Mouse (Mus musculus): ENCODE data around the gene Aatf. TPM values are rescaled to one million over a fixed set of nuclear protein-coding genes. Genes with fewer than 3 reads are reported as not detected.

Aatf gene
- 56.9 and 58.5 TPM in 2 replicates for polyA plus RNA-seq (2015; fragmentation: Nextera tagmentation; extraction: Ambion mirVana)

DNA sequence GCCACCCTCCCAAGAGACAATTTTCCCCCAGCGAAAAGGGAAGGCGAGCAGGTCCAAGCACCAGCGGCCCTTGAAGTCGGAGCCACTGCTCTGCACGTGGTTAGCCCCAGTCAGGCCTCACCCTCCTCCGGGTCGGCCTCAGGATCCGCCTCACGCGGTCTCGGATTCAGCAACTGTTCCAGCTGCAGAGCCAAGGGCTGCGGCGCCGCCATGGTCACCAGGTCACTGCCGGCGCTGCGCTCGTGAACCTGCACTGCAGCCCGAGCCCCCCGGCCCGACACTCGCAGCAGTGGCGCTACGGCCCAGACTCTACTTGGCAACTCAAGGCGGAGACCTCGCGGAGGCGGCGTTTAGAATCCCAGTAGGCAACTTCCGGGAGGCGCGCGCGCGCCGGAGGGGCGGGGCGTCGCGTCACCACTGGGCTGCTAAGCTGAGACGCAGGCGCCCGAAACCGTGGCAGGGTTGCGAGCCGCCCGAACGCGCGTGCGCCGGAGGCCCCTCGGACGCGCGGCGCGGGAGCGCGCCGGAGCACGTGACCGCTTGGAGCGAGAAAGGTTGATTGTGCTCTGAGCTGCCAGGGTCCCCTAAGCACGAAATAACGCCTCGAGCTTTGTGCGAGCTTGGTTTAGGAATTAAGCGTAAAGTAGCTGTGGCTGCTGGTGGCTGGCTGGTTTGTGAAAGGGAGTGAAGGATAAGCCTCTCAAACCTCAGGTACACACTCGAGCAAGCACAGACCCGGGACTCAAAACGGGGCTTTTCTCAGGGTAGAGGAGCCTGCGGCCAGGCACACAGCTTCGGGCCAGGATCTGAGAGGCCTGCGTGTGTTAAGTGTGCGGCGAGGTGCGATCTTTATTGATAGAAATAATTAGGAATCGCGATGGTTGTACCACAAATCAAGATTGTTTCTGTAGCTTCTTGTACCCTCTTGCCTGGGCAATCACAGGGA is at the start of gene Aatf:
Gene Aatf, minus strand, starts transcription at position 352 of the 946 bp plus-strand sequence.
- WGBS = 0% methylated on average over 80 of the region's 80 CpGs

DNA sequence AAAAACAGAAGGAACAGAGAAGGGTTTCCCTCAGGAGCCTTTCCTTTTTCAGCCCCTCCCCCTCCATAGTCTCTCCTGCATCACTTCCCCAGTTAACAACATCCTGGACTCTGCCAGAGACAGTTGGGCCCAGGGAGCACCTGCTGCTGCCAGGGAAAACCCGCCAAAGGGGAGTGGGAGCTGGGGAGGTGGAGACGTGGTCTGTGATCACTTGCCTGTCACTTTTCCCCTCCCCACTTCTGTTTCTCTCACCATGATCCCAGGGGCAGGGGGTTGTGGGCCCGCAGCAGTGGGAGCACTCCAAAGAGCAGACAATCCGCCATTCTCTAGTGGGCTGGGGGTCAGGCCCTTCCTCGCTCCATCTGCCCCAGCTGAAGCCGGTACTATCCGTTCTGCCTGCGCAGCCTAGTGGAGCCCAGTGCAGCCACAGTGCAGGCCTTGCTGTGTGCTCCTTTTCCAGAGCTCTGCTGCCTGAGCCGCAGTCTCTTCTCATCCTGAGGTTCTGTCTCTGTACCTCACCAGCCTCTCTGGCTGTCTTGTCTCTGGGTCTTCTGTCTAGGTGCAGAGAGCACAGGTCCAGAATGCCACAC is 49.5 kb upstream of the Aatf start:
- no peak overlapping the region for H3K27ac ChIP-seq (ENCODE audit: low read length)
- H3K9me3 ChIP-seq (ENCODE audit: control insufficient read depth, low read length) = no peaks in the 10 kb centered on the region
- no peak overlapping the region for H3K4me2 ChIP-seq (ENCODE audit: low read length)
- 0 out of 2 replicates have a peak, but pooled peaks cover 4% of the 10 kb centered on the region for H3K27me3 ChIP-seq (replicated peaks; ENCODE audit: control insufficient read depth, insufficient read depth, low read length)
- WGBS = 17% methylated on average over 9 of the region's 9 CpGs
- peaks cover 11% of the 10 kb centered on the region for H3K4me1 ChIP-seq (replicated peaks; ENCODE audit: control insufficient read depth, insufficient read depth, low read length)
- no peak for ATAC-seq
- H3K4me3 ChIP-seq (replicated peaks; ENCODE audit: low read length) = no peak overlapping the region
- H3K36me3 ChIP-seq (ENCODE audit: control insufficient read depth, insufficient read depth) = no peaks in the 10 kb centered on the region
- H3K9ac ChIP-seq (replicated peaks; ENCODE audit: low read depth, low read length) = no peak overlapping the region

More for the DNA sequence above, at the start of gene Aatf:
- Histone ChIP-seq H3K4me2 (ENCODE audit: low read length) (peak within 1 kb of the TSS; percentile 80), H3K4me3 (replicated peaks; ENCODE audit: low read length) (peak within 1 kb of the TSS; percentile 61), H3K27me3 (replicated peaks; ENCODE audit: control insufficient read depth, insufficient read depth, low read length) (peaks cover 27% of the 10 kb centered on the region), H3K4me1 (replicated peaks; ENCODE audit: control insufficient read depth, insufficient read depth, low read length) (peaks cover 13% of the 10 kb centered on the region), H3K27ac (ENCODE audit: low read length) (peak within 1 kb of the TSS; percentile 74), H3K9me3 (ENCODE audit: control insufficient read depth, low read length) (no peaks in the 10 kb centered on the region), H3K36me3 (ENCODE audit: control insufficient read depth, insufficient read depth) (peaks cover 4% of the 10 kb centered on the region; the same call in 1 of the 2 replicates), H3K9ac (replicated peaks; ENCODE audit: low read depth, low read length) (peak within 1 kb of the TSS; percentile 68)
- peak; percentile 98 for ATAC-seq

DNA sequence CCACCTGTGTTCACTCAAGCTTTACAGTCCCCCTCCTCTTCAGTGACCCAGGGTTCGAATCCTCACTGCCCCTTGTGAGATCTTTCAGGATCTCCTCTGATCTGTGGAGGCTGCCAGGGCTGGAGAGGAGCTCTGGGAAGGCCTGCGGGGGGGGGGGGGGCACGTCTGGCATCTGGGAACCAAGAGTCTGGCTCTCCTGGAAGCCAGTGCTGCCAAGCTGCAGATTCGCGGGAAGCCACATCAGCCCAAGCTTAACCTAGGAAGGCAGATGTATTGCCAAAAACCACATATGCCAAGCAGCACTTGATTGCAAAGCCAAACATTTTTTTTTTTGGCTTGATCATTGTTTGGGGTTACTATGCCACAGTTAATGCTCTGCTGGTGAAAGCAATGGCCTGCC is 48.2 kb upstream of the Aatf start:
- Histone ChIP-seq H3K9ac (replicated peaks; ENCODE audit: low read depth, low read length) (no peak overlapping the region), H3K27me3 (replicated peaks; ENCODE audit: control insufficient read depth, insufficient read depth, low read length) (0 out of 2 replicates have a peak, but pooled peaks cover 8% of the 10 kb centered on the region), H3K4me1 (replicated peaks; ENCODE audit: control insufficient read depth, insufficient read depth, low read length) (peaks cover 11% of the 10 kb centered on the region), H3K9me3 (ENCODE audit: control insufficient read depth, low read length) (no peaks in the 10 kb centered on the region), H3K4me2 (ENCODE audit: low read length) (no peak overlapping the region), H3K27ac (ENCODE audit: low read length) (no peak overlapping the region), H3K36me3 (ENCODE audit: control insufficient read depth, insufficient read depth) (no peaks in the 10 kb centered on the region), H3K4me3 (replicated peaks; ENCODE audit: low read length) (no peak overlapping the region)
- peak; percentile 50; the same call in 1 of the 2 replicates for ATAC-seq
- WGBS = 68% methylated on average over 4 of the region's 5 CpGs

DNA sequence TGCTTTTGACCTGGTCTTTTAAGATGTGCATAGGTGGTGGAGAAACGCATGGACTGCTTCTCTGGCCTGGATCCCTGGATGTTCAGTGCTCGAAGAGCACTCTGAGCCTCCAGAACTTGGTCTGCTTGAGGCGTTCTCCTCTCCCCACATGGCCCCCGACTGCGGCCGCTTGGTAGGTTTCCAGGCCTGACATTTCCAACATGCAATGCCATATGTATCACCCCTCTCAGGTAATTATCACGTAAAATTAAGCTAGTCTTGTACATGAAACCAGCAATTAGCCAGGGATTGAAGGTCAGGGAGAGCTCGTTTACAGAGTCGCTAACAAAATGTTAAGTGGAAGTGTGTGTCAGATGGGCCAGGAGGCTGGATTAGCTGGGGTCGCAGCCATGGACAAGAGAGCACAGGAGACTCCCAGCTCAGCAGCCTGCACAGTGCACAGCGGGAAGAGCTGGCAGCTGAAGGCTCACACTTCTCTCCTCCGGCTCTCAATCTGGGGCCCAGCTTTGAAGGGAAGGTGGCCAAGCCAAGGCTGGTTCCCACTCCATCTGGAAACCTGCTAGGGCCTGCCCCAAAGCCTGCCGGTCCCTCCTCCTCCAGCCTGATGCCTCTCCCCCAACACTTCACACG is 40.6 kb upstream of the Aatf start:
- Histone ChIP-seq H3K9me3 (ENCODE audit: control insufficient read depth, low read length) (no peaks in the 10 kb centered on the region), H3K9ac (replicated peaks; ENCODE audit: low read depth, low read length) (no peak overlapping the region), H3K4me1 (replicated peaks; ENCODE audit: control insufficient read depth, insufficient read depth, low read length) (peaks cover 2% of the 10 kb centered on the region; the same call in 1 of the 2 replicates), H3K27me3 (replicated peaks; ENCODE audit: control insufficient read depth, insufficient read depth, low read length) (peaks cover 31% of the 10 kb centered on the region), H3K4me2 (ENCODE audit: low read length) (no peak overlapping the region), H3K4me3 (replicated peaks; ENCODE audit: low read length) (no peak overlapping the region), H3K27ac (ENCODE audit: low read length) (no peak overlapping the region), H3K36me3 (ENCODE audit: control insufficient read depth, insufficient read depth) (no peaks in the 10 kb centered on the region)
- peak; percentile 80 for ATAC-seq
- 52% methylated on average over 14 of the region's 14 CpGs for WGBS

DNA sequence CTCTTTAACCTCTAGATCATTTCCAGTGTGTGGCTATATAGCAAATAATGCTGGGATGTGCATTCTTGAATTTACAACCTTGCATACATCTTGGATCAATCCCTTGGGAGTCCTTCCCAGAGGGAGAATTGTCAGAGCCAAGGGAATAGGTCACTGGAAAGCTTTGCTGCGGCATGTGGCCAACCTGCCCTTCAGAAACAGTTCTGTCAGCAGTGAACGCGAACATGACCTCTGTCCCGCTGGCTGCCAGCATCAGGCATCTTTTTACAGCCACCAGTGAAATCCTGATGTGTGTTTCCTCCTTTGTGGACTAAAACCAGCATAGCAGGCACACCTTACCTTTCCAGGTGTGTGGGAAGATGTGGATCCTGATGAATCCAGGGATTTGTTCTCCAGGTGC is 38.0 kb upstream of the Aatf start:
- Histone ChIP-seq H3K27ac (ENCODE audit: low read length) (no peak overlapping the region), H3K4me1 (replicated peaks; ENCODE audit: control insufficient read depth, insufficient read depth, low read length) (peaks cover 2% of the 10 kb centered on the region; the same call in 1 of the 2 replicates), H3K4me2 (ENCODE audit: low read length) (no peak overlapping the region), H3K9me3 (ENCODE audit: control insufficient read depth, low read length) (no peaks in the 10 kb centered on the region), H3K36me3 (ENCODE audit: control insufficient read depth, insufficient read depth) (no peaks in the 10 kb centered on the region), H3K27me3 (replicated peaks; ENCODE audit: control insufficient read depth, insufficient read depth, low read length) (peaks cover 38% of the 10 kb centered on the region), H3K9ac (replicated peaks; ENCODE audit: low read depth, low read length) (no peak overlapping the region), H3K4me3 (replicated peaks; ENCODE audit: low read length) (no peak overlapping the region)
- WGBS = 91% methylated on average over 4 of the region's 4 CpGs
- ATAC-seq = no peak

DNA sequence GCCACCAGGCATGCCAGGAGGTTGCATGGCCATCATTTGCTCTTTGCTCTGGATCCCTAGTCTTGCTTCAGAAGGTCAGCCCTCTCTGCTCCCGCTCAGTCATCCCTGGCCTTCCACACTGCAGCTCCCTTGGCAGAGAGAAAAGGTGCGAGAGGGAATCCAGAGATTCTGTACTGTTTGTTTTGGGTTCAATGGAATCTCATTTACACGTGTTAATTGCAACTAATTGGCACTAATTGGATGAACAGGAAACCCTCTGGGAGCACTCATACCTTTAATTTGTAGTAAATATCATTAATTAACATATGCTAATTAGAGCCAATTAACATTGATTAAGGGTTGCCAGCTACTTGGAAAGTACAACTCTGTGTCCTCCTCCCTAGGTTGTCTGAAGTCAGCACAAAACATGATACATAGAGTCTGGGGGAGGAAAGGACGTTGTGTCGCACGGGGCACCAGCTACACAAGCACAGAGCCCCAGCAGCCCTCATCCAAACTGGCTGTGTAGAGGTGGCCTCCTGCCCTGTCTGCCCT is 36.0 kb upstream of the Aatf start:
- WGBS = 14% methylated on average over 6 of the region's 6 CpGs
- Histone ChIP-seq H3K4me1 (replicated peaks; ENCODE audit: control insufficient read depth, insufficient read depth, low read length) (peaks cover 2% of the 10 kb centered on the region; the same call in 1 of the 2 replicates), H3K9me3 (ENCODE audit: control insufficient read depth, low read length) (no peaks in the 10 kb centered on the region), H3K27me3 (replicated peaks; ENCODE audit: control insufficient read depth, insufficient read depth, low read length) (peaks cover 47% of the 10 kb centered on the region), H3K4me2 (ENCODE audit: low read length) (no peak overlapping the region), H3K4me3 (replicated peaks; ENCODE audit: low read length) (no peak overlapping the region), H3K9ac (replicated peaks; ENCODE audit: low read depth, low read length) (no peak overlapping the region), H3K36me3 (ENCODE audit: control insufficient read depth, insufficient read depth) (no peaks in the 10 kb centered on the region), H3K27ac (ENCODE audit: low read length) (no peak overlapping the region)
- peak; percentile 61 for ATAC-seq

DNA sequence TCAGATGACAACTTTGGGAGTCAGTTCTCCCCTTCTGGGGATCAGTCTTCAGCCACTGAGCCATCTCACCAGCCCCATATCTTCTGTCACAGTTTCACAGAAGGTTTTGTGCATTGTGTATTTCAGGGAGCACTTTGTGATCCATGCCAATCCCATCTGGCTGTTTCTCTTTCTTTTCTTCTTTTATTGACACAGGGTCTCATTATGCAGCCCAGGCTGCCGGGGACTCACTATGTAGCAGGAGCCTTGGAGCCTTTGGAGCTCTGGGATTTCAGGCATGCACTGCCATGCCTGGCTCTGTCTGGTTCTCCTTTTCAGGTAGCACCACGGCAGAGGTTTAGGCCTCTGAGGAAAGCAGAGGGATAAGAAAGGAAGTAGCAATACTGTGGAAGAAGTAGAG is 35.0 kb upstream of the Aatf start:
- Histone ChIP-seq H3K27ac (ENCODE audit: low read length) (no peak overlapping the region), H3K4me2 (ENCODE audit: low read length) (no peak overlapping the region), H3K4me3 (replicated peaks; ENCODE audit: low read length) (no peak overlapping the region), H3K36me3 (ENCODE audit: control insufficient read depth, insufficient read depth) (no peaks in the 10 kb centered on the region), H3K4me1 (replicated peaks; ENCODE audit: control insufficient read depth, insufficient read depth, low read length) (peaks cover 2% of the 10 kb centered on the region; the same call in 1 of the 2 replicates), H3K9me3 (ENCODE audit: control insufficient read depth, low read length) (no peaks in the 10 kb centered on the region), H3K9ac (replicated peaks; ENCODE audit: low read depth, low read length) (no peak overlapping the region), H3K27me3 (replicated peaks; ENCODE audit: control insufficient read depth, insufficient read depth, low read length) (peaks cover 55% of the 10 kb centered on the region)
- peak; percentile 74 for ATAC-seq
- 19% methylated on average over 2 of the region's 2 CpGs for WGBS

DNA sequence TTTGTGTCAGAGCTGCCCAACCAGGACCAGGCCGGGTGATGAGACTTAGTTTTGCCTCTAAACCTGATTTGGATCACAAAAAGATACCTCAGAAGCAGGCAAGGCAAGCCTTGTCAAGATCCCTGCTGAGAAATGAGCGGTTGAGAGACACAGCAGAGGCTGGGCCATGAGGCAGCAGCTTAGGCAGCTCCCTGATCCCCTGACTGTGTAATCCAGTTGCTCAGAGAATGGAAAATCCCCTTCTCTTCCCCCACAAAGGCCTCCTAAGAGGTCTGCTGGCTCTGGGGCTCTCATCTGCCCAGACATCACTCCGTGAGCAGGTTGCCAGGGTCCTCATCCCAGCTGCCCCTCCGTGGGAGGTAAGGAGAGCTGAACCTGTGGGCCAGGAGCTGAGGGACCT is 26.7 kb upstream of the Aatf start:
- Histone ChIP-seq H3K27ac (ENCODE audit: low read length) (no peak overlapping the region), H3K27me3 (replicated peaks; ENCODE audit: control insufficient read depth, insufficient read depth, low read length) (peaks cover 68% of the 10 kb centered on the region), H3K4me1 (replicated peaks; ENCODE audit: control insufficient read depth, insufficient read depth, low read length) (no peaks in the 10 kb centered on the region), H3K9me3 (ENCODE audit: control insufficient read depth, low read length) (no peaks in the 10 kb centered on the region), H3K4me2 (ENCODE audit: low read length) (no peak overlapping the region), H3K4me3 (replicated peaks; ENCODE audit: low read length) (no peak overlapping the region), H3K36me3 (ENCODE audit: control insufficient read depth, insufficient read depth) (no peaks in the 10 kb centered on the region), H3K9ac (replicated peaks; ENCODE audit: low read depth, low read length) (no peak overlapping the region)
- WGBS = 4% methylated on average over 4 of the region's 4 CpGs
- ATAC-seq = no peak
